Mouse (Mus musculus) erythroblast, adult 5-6 weeks (primary cell): ENCODE results near the gene Esrrg. TPM values are rescaled to one million over a fixed set of nuclear protein-coding genes. Genes with fewer than 3 reads are reported as not detected.

Experiments used
- ATAC-seq: replicated peaks from 2 replicates; pipeline ENCODE4 v1.8.0; 2016; ENCODE audit warnings: moderate number of reproducible peaks, mild to moderate bottlenecking, moderate TSS enrichment, inconsistent platforms; ENCODE audit not compliant: poor library complexity, low FRiP score, severe bottlenecking
- total RNA-seq, 2 experiments: library from RNA; stranded (forward) in 1 of 2; stranded (reverse) in 1 of 2; fragments of 150-400 nt in 1 of 2; fragments of 200-764, 138-1000 nt in 1 of 2; gene quantifications; 2 replicates each; pipeline versions ENCODE4 v1.2.3 to v1.2.4; 2015 to 2017; ENCODE audit warnings: low replicate concordance in 2 of 2

The Esrrg gene
- total RNA-seq, 2 experiments from 2014 or later, result not detected

DNA sequence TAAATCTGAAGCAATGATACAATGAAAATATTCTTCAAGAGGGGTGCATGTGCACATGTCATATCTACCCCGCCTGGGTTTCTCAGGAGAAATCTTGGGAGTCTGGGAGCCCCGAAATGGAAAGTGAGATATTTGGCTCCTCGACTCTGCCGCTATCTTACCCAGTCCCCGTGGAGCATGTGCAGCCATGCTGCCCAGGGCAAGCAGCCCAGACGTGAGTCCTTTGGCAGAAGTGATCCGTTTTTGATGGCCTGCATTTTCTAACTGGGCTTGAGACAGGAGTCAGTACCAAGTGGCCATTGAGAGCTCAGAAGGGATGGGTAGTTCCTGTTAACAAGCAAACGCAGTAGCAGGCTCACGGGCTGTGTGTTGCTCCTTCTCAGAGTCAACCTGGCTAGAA is 89.6 kb downstream of the Esrrg start:
- no peak for ATAC-seq

DNA sequence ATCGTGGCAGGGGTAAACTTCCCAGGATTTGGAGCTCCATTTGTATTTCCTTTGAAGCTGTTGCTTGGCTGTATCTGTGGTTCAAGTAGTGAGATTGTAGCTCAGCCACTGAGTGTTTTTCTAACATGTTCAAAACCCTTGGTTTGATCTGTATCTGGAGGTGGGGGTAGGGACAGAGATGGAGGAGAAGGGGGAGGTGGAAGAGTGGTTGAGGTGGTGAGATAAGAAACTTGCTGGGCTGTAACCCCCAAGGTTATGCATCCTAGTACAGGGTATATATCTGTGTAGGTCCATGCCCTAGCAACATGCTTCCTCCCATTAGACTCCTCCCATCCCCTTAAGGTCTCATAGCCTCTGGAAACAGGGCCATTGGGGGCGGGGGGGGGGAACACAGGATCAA is 92.4 kb downstream of the Esrrg start:
- ATAC-seq, result no peak

DNA sequence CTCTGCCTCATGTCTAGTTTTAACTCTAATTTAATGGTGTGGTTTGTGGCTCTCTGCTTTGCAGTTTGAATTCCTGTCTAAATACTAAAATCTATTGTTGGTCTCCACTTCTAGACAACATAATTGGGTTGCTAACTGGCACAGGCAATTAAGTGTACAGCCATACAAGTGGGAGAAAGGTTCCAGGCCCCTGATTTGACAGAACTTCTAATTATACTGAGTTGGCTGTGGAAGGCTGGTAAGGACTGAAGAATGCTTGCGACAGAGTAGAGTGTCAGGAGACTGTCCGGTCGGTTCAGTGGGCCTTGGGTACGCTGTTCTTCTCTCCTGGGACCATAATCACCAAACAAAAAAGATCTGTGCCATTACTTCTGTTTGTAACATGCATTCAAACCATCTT is 96.3 kb downstream of the Esrrg start:
- ATAC-seq, result no peak

DNA sequence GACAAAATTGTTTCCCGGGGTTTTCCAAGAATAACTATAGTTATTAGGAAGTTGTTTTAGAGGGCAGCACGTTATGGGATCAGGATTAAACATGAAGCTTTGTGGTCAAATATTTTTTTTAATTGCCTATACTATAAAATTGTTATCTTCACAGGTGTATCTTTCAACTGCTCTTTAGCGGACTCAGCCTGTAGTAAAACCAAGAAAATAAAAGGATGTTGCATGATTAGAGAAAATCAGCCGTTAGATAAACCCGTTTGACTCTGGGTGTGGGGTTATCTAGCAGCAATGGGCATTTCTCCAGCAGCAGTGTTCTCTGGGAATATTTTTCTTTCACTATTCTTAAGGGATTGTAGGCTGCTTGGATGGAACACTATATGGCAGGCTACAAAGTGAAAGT is 96.8 kb downstream of the Esrrg start:
- ATAC-seq, result no peak

DNA sequence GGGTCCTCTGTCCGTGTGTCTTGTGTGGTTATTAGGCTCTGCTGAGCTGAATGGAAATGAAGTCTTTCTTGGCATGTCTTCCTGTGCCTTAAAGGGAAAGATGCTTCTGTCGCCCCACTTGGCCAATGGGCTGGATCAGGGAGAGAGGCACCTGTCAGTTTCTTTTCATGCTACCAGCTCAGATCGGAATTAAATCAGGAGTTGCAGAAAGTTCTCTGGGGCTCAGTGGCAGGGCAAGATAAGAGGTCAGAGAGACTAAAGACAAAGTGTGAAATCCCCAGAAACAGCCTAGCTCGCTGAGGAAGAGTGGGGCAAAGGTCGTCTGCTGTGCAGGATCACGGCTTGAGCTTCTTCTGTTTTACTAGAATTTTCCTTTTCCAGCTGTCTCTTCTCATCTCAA is 97.5 kb downstream of the Esrrg start:
- no peak for ATAC-seq

DNA sequence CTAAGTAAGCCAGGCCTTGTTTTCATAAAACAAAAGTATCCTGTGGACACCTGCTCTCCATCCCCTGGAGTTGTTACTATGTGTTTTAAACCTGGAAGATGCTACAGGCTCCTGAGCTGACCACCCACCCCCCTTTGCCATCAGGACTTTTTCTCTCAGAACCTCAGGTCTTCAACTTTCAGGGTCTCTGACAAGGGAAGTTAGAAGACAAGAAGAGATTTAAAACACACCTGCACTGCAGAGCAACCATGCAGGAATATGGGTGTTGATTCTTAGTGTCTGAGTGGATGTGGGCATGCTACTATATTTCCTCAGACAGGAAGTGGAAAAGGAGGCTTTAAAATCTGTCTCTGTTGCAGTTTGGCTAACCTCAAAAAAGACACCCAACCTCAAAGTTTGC is 98.6 kb downstream of the Esrrg start:
- no peak for ATAC-seq

DNA sequence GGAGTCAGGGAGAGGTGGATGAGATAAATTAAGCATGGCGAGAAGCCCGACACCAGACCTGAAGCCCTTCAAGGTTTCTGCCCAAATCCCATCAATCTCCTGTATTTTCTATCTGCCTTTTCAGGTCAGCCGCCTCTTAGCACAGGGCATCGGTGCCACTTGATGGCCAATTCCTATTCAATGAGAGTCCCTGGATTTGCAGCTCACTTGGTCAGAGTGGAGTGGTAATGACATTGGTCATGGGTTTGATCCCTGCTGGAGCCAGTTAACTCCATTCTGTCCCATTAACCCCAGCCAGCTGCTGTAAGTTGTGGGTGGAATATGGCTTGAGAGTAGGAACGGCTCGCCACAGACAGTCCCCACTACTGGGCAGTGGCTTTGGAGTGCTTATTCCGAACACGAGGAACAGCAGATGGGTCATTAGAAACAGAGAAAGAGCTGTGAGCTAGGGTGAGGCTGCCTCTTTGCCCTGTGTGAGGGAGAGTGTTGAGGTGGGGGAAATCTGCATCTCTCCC is 101.9 kb downstream of the Esrrg start:
- no peak for ATAC-seq

DNA sequence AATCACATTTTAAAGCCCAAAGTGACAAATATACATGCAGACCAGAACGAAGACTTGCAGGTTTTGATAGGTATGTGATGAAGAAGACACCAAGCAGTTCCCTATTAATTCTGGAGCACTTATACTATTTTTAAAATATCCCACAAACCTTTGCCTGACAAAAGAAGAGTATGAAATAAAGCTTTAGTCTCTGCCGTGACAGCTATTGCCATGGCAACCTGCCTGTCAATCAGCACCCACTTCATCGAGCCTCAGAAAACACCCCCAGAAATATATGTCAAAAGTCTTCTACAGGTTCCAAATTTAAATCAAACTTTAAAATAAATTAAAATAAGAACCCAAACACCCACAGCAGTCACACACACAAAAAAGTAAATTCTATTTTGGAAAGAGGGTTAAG is 112.4 kb downstream of the Esrrg start:
- no peak for ATAC-seq

DNA sequence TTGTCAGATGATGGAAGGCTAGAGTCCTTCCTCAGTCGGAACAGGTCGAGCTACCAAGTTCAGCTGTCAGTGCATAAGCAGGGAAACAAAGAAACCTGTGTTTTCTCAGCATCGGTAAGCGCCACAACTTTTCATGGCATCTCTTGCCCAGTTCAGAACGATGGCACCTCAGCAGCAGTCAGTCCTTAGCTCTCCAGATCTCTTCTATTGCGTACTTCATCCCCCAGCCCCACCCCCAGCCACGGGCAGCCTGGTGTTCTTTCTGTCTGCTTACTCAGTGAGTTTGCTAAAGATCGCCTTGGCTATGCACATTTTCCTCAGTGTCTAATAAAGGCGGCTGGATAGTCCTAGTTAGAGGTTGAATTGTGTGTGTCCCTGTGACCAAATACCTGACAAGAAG is 113.4 kb downstream of the Esrrg start:
- no peak for ATAC-seq

DNA sequence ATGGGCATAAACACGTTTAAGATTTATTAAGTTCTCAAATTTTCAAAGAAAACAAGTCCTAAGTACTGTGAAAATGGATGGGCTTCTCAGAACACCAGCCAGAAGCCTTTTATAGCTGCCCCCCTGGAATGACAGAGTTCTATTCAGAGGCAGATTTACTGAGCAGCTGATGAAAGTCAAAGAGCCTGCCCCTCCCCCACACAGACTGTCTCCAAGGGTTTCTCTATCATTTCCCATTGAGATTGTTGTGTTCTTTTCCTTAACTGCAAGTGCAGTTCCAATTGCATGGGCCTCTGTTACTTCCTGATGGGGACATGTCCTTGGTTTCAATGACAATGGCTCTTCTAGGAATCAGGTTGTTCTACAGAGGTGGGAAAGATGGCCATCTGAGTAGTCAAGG is 116.1 kb downstream of the Esrrg start:
- ATAC-seq, result no peak

DNA sequence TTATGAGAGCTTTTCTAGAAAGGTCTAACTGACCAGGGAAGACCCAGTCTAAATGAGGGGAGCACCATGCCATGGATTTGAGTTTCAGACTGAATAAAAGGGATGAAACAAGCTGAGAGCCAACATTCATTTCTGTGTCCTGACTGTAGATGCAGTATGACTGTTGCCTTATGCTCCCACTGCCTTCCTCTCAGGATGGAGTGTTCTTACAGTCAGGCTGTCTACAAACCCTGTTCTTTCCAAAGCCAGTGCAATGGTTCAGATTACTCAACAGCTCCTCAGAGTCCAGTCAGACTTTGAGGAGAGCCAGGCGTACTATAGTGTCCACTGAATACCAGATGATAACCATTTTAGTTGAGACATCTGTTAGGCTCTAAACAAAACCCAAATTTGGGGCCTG is 116.8 kb downstream of the Esrrg start:
- ATAC-seq, result no peak

DNA sequence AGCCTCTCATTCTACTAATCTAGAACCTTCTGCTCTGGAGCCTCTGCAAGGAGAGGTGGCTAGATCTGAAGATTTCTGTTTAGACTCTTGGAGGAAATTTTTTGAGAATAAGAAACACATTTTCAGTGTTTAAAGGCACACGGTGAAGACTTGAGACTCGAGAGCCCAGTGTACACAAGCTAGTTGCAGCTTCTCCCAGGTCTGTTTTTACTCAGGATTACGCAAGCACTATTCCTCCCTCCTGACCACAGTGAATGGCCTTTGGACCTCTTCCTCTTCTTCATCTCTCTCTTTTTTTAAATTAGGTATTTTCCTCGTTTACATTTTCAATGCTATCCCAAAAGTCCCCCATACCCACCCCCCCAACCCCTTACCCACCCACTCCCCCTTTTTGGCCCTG is 122.6 kb downstream of the Esrrg start:
- ATAC-seq, result no peak

DNA sequence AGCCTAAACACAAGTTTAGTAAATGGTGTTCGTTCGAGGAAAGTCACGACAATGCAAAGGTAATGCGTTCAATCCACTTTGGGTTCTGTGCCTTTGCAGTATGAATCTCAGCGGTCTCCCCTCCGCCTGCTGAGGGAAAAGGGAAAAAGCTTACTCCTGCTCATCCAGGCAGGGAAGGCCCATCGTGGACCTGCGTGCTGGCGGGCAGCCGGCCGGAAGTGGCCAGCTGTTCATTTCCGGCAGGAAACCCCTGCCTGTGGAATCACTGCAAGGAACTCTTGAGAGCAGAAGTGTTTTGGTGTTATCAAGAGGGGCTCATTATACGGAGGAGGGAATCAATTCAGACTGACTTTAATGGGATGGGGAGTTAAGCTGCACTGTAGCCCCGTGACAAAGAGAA is 127.9 kb downstream of the Esrrg start:
- no peak for ATAC-seq

DNA sequence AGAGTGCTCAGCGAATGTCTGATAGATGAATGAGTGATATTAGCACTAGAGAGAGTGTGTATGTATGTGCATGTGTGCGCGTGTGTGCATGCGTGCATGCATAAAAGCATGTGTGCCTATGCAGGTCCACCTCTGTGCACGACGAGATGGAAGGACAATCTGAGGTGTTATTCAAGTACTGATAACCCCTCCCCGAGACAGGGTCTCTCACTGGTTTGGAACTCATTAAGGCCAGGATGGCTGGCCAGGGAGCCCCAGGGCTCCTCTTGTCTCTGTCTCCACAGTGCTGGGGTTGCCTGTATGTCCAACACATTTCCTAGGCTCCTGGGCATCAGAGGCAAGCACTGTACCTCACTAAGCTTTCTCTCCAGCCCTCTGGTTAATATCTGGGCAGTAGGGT is 128.7 kb downstream of the Esrrg start:
- no peak for ATAC-seq

DNA sequence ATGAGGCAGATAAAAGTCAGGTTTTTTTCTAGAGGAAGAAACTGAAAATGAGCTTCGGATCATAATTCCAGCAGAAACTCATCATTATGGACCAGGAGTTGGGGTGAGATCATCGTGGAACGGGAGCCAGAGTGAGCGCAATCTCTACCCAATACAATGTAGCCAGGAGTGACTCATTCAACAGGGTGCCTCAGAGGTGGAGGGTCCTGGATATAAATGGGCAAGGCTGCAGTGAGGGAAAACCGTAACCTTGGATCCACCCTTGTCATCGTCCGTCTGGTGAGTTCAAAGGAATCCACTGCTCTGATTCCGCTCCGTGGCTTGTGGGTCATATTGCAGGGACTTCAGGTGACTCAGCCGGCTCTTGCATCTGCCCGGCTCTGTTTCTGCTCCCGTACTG is 131.9 kb downstream of the Esrrg start:
- ATAC-seq, result no peak

DNA sequence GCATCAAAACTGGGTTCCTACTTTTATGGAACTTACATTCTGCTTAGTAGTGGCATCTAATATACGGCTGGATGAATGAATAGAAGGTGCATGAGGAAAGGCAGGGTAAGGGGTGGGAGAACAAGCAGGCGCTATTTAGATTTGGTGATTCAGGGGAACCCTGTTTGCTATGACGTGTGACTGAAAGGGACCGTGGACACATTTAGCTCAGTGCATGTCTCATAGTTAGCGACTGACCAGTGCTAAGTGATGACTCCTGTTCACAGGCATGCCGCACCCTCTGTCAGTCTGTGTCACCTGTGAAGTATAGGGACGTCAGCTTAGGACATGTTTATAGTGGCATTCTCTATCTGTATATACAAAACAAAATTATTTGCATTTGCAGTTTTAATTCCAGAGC is 132.7 kb downstream of the Esrrg start:
- no peak for ATAC-seq

DNA sequence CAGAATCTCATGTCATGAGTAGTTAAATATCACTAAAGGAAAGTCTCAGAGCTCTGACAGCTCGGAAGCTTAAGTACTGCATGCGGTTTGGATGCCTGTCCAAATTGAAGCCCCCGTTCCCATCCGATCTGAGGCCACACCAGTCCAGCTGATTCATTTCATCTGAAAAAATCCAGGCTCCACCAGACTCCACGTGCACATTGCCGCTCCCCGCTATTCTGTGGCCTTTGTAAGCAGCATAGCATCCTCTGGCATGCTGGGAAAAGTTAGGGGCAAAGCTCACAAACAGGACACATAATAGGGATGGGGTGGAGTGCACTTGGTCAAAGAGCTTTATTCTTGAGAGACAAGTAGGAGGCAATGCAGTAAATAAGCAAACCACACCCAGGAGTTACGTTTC is 133.5 kb downstream of the Esrrg start:
- ATAC-seq, result no peak

DNA sequence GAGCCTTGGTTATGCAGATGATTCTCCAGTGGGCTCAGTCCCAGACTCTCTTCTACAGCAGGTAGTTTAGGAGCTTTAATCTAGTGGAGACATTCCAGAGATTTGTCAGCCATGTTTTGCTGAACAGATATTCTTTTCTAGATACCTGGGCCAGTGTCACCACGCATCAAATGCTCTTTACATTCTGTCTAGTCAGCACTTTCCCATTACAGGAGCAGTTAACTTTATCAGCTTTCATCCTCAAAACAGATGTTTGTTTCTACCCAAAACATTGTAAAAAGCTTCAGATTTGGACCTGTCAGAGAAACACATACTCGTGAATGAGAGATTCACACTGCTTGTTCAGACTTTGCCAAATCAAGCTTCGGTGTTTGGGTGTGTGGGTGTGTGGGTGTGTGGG is 140.7 kb downstream of the Esrrg start:
- no peak for ATAC-seq

DNA sequence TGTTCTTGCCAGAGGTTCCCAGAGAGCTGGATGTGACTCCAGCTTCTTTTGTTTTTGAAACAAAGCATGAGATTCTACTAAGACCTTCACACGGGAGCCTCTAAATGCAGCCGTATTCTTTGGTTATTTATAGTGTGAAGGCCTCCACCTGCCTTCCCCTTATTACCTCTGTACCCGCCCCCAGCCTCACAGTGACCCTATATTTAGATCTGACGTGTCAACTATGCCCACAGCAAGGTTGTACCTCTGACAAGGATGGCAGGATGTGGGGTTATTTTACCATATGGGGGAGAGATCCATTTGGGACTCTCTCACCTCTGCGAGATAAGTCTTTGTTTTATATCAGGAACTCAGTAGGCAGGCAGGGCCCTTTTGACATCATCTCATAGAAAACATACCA is 141.3 kb downstream of the Esrrg start:
- ATAC-seq, result no peak

DNA sequence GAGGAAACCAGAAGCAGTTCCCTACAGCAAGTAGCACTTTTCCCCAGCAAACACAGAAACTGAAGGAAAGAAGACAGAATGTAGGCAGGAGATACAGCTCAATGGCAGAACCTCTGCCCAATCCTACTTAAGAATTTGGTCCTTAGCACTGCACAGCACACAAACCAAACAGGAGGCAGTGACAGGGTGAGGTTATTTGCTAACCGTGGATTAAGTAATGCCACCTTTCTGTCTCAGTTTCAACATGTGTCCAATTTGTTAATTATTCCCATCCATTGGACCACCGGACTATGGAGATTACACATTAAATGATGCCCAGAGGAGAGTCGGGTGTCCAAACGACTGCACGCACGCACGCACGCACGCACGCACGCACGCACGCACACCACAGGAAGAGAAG is 146.9 kb downstream of the Esrrg start:
- ATAC-seq, result no peak

DNA sequence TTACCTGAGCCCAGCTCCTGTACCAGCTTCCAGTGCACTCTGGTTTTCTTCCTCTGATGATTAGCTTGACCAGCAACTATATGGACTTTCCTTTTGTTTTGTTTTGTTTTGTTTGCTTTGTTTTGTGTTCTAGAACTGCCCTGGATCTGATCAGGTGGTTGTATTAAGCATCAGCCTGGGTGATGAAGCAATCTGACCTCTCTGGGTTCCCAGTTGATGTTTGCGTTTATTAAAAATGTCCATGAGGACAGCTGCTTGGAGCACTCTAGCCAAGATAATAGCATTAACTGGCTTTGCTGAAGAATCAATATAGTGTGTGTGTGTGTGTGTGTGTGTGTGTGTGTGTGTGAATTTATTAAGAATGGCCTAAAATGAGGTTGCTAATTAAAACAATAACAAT is 149.4 kb downstream of the Esrrg start:
- ATAC-seq, result no peak

DNA sequence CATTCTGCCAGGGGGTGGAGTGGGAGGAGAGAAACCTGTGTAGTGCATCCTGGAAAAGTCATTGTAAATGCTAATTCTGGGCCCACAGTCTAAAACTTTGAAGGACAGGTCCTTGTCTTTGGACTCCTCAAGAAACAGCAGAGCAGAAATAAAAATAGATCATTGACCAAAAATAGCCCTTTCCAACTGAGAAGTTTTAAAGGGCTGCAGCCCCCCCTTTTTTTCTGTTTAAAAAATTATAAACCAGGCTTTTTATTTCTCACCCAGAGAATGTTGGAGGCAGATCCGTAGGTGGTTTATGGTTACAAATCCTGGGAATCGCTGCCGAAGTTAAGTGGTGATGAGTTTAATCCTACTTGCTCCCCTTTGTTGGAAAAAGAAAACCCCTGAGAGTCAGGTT is 150.0 kb downstream of the Esrrg start:
- no peak for ATAC-seq

DNA sequence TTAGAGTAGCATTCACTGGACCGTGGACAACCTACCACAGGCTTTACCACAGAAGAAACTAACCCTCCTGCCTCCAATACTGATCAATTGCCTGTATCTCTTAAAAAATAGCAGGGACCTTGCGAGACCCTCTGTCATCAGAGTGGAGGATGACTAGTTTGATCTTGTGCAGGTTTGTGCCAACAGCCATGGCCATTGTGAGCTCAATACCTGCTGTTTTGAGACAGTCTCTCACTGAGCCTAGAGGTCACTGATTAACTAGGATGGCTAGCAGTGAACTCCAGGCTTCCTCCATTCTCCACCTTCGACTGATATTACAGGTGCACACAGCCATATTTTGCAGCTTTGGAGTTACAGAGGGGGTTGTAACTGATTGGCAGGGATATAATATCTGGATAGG is 150.9 kb downstream of the Esrrg start:
- ATAC-seq, result no peak
